Mouse (Mus musculus) embryonic stem cell, embryonic (primary cell): ENCODE results near the gene Zfp473.

Experiments used
- CTCF ChIA-PET, 4 experiments: fragments of 300-600 bp in 2 of 4; fragments of 350-600 bp in 2 of 4; sonication (Branson Sonifier 250); formaldehyde crosslinking; loops; one replicate each; lab custom pipeline; 2022; ENCODE audit warnings: inconsistent platforms in 2 of 4; lab: Charles Lee
- POLR2A ChIA-PET, 4 experiments: fragments of 300-600 bp in 2 of 4; fragments of 350-600 bp in 2 of 4; sonication (Branson Sonifier 250); formaldehyde crosslinking; loops; one replicate each; lab custom pipeline; 2022; ENCODE audit warnings: antibody characterized with exemption in 4 of 4, inconsistent platforms in 1 of 4; lab: Charles Lee

Zfp473 gene

DNA sequence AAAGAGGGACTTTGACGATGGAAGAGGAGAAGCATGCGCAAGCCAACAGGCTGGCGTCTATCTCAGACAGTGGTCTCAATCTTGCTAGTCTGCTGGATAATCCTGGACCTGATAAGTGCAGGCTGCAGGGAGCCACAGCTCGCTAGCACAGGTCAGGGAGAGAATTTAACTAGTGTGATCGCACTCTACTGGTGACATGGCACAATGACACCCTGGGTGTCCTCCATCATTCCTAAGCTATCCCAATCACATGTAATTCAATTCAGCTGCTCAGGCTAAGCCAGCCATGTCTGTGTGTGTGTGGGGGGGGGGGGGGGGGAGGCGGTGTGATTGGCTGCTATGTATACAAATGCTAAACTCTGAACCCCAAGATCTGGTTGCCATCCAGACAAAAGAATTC lies 48.9 kb downstream of the Zfp473 start:
- POLR2A ChIA-PET, result interaction anchor here in 3 of 4 experiments (0.5 to 6.2 kb wide), 44 partner anchors 9 to 824 kb away, joined by 3 to 41 read pairs (median 5); partner anchors contain the start of genes Akt1s1 (in 2 of the 3), Atf5 (in 2 of the 3), Il4i1 (in 2 of the 3) and Nup62 (in 2 of the 3)

DNA sequence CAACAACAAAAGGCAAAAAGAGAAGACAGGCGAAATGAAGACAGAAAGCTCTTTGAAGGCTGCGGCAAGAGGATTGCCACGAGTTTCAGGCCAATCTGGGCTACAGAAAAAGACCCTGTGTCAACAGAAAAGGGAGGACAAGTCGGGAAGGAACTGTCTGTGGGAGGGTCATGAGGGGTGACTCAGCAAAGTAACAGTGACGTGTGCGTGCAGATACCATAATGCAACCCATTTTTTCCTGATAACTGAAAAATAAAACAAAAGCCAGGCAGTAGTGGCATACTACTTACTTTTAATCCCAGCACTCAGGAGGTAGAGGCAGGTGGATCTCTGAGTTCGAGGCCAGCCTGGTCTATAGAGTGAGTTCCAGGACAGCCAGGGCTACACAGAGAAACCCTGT lies 52.9 kb downstream of the Zfp473 start:
- ChIA-PET POLR2A (interaction anchor here in 2 of 4 experiments (0.7 to 3.0 kb wide), 15 partner anchors 10 to 828 kb away, joined by 3 to 24 read pairs (median 4); partner anchors contain the start of genes Izumo2 (in 2 of the 2), Il4i1 (in 1 of the 2), Nup62 (in 1 of the 2) and Plekha4 (in 1 of the 2)), CTCF (interaction anchor here in 2 of 4 experiments (0.6 to 2.2 kb wide), 6 partner anchors 8 to 378 kb away, joined by 4 to 9 read pairs (median 5); partner anchors contain the start of gene Izumo2 (in 1 of the 2))

More for the DNA sequence above, 48.9 kb downstream of the Zfp473 start:
- CTCF ChIA-PET, result interaction anchor here (0.5 to 2.9 kb wide), 80 partner anchors 9 to 426 kb away, joined by 3 to 23 read pairs (median 4); partner anchors contain the start of genes Nup62 (in 2 of the 4), Prmt1 (in 2 of the 4), Ap2a1 (in 1 of the 4) and Emc10 (in 1 of the 4)

DNA sequence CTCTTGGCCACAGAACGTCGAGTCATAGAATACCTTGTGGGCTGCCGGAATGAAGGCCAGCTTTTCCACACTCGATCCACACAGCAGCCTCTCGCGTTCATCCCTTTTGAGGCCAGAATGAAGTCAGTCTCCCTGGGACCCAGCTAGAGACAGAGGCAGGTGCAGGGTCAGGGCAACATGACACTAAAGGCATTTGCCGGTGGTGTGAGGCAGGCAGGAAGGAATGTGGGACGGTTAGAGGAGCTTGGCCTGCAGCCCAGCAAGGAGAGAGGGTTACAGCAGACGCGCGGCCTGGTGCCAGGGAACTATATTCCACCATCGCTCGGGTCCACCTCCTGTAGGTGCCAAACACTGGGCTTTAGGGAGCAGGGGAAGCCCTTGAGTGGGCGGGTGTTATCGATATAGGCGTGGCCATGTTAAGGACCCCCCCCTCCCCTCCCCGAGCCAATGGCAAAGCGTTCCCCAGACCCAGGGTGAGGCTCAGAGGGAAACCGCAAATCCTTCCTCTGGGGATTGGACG lies 53.6 kb downstream of the Zfp473 start:
- CTCF ChIA-PET, result interaction anchor here in 3 of 4 experiments (0.6 to 2.2 kb wide), 8 partner anchors 8 to 379 kb away, joined by 3 to 12 read pairs (median 5); partner anchors contain the start of gene Izumo2 (in 1 of the 3)
- POLR2A ChIA-PET, result interaction anchor here (0.5 to 3.0 kb wide), 30 partner anchors 9 to 1061 kb away, joined by 3 to 24 read pairs (median 4); partner anchors contain the start of genes Izumo2 (in 3 of the 4), Il4i1 (in 2 of the 4), Nup62 (in 2 of the 4) and Atf5 (in 1 of the 4)

DNA sequence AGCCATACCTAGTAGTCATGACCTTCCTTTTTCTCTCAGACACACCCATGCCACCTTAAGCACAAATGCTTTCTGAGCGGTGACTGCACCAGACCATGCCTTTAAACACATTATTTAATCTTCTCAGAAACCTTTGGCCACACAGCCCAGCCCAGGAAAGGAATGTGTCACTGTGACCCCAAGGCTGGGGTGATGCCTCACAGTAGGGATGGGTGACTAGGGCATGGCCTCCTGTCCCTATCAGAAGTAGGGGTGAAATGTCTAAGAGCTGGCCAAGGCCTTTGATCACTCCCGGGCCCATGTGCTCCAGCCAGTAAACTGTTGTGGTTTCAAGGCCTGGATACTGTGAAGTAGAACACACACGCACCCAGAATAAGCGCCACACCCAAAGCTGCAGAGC lies 55.6 kb downstream of the Zfp473 start:
- ChIA-PET CTCF (no interaction called here), POLR2A (interaction anchor here in 2 of 4 experiments (0.8 to 1.3 kb wide), 4 partner anchors 10 to 155 kb away, joined by 3 read pairs; partner anchors contain the start of gene Izumo2 (in 1 of the 2))

DNA sequence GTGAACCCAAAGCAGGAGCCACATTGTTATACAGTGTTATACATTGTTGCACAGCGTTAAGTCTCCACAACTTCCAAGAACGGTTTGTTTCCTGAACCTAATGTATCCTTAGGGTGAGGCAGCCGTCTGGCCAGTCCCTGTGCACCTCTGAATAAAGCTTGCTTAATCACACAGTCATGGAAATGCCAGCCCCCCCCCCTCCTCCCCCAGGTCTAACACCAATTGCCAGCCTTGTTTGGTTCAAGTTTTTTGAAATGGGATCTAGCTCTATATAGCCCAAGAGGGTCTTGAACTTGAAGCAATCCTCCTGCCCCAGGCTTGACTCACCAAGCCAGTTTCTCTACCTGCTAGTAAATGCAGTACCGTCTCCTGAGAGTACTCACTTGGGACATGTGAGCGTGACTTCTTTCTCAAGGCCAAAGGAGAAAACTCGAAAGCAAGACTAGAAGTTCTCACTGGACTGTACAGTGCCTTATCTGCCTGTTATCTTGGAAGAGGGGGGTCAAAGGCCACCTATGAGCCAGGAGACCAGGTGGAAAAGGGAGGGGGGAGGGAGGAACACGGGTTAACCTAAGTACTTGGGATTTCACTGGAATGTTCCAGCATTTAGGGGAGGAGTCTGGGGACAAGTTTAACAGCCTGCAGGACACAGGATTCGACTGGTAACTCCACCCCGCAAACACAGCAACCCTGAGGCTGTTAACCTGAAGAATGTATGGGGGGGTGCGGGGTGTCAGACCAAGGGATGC lies 57.2 kb downstream of the Zfp473 start:
- ChIA-PET CTCF (interaction anchor here in 2 of 4 experiments (0.7 to 2.2 kb wide), 4 partner anchors 8 to 67 kb away, joined by 3 to 5 read pairs (median 4); partner anchors contain the start of gene Izumo2 (in 1 of the 2)), POLR2A (interaction anchor here in 3 of 4 experiments (0.5 to 3.0 kb wide), 11 partner anchors 8 to 1025 kb away, joined by 3 to 11 read pairs (median 4); partner anchors contain the start of genes Izumo2 (in 1 of the 3) and Myh14 (in 1 of the 3))

DNA sequence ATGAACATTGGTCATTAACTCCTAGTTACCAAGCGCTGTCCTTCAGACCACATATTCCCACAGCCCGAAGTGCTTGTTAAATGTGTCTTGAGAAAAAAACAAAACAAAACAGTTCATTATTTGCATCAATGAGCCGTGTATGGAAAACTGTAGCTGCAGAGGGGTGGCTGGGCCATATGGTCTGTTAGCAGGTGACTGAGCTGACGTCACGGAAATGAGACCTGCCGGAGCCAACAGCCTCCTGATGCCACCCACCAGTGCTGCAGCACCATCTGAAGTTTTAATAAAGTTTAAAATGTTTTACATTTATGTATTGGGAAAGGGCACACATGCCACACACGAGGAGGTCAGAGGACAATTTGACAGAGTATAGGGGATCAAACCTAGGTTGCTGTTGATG lies 61.5 kb downstream of the Zfp473 start:
- ChIA-PET POLR2A (interaction anchor here in 2 of 4 experiments (0.8 to 1.4 kb wide), 3 partner anchors 12 to 19 kb away, joined by 3 to 4 read pairs (median 3); partner anchors contain the start of gene Izumo2 (in 1 of the 2)), CTCF (interaction anchor here in 3 of 4 experiments (0.5 to 2.6 kb wide), 9 partner anchors 8 to 231 kb away, joined by 3 to 9 read pairs (median 5); no protein-coding TSS in a partner anchor)

DNA sequence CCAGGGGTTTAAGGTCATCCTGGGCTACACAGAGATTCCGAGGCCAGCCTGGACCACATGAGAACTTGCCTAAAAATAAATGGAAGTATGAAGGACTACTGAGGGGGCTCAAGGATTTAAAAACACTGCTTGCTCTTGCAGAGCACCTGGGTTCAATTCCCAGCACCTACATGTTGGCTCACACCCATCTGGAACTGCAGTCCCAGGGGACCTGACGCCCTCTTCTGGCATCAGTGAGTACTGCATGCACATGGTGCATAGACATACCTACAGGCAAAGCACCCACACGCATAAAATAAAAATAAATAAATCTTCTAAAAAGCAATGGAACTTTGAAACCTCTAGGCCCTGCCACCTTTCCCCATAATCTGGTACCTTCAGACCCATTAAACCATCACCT lies 62.0 kb downstream of the Zfp473 start:
- CTCF ChIA-PET, result interaction anchor here in 3 of 4 experiments (0.5 to 2.6 kb wide), 7 partner anchors 8 to 101 kb away, joined by 3 to 9 read pairs (median 5); no protein-coding TSS in a partner anchor
- POLR2A ChIA-PET, result no interaction called here

DNA sequence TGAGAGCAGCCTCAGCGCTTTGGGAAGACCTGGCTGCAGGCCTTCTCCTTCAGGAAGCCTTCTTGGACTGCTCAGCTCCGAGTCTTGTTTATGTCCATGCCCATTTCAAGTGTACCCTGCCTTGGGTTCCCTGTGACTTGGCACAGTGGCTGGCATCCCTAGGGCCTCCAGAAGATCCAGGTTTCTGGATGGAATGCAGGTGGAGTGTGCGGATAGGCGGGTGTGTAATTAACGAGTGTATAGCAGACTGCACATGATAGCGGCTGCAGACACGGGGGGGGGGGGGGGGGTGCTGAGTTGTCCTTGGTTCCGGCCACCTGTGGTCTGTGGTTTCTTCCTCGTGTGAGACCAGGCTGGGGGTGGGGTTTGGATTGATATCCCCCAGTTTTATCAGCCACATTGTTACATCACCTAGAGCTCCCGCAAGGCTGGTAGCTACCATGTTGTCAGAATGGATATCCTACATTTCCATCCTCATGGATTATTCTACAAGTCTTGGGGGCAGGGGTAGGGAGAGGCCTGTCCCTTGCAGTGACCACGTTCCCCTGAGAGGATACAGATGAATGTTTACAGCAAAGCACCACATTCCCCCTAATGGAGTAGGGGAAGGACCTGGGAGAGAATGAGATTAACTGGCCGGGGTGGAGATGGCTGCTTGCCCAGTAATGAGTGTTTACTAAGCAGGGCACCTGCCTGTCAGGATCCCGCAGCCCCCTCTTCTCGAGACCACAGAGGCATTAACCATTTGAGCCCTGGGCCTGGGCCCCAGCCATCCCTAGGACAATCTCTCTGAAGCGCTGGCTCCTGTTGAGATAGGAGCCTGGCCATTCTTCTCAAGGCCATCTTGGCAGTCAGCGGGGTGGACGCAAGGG lies 65.1 kb downstream of the Zfp473 start:
- ChIA-PET POLR2A (interaction anchor here (0.5 to 3.4 kb wide), 12 partner anchors 10 to 257 kb away, joined by 3 to 23 read pairs (median 4); partner anchors contain the start of genes Izumo2 (in 2 of the 4) and Myh14 (in 2 of the 4)), CTCF (interaction anchor here in 3 of 4 experiments (0.6 to 1.5 kb wide), 12 partner anchors 16 to 250 kb away, joined by 3 to 5 read pairs (median 3); no protein-coding TSS in a partner anchor)

DNA sequence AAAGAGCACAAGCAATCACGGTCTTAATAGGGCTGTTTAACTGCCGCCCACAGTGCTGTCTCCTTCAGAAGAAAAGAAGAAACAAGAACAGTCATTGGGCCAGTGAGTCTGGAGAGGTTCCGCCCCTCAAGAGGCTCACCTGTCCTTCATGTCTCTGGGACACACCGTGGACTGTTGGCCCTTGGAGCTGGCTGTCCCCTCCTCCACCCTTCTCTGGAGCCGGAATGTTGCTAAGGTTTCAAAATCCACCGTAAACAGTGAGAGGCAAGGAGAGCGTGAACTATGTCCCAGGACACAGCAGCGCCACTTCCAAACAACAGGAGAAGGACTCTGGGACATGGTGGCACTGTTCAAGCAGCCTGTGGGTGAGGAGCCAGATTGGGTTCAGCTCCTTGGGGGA lies 67.2 kb downstream of the Zfp473 start:
- POLR2A ChIA-PET, result interaction anchor here in 2 of 4 experiments (0.7 to 3.4 kb wide), 10 partner anchors 12 to 166 kb away, joined by 4 to 23 read pairs (median 7); partner anchors contain the start of genes Izumo2 (in 2 of the 2), Atf5 (in 1 of the 2), Il4i1 (in 1 of the 2) and Myh14 (in 1 of the 2)
- CTCF ChIA-PET, result interaction anchor here in 2 of 4 experiments (1.1 to 1.9 kb wide), 3 partner anchors 17 to 28 kb away, joined by 3 to 6 read pairs (median 3); no protein-coding TSS in a partner anchor
